Mouse (Mus musculus) heart, embryonic 15.5 days (tissue): ENCODE results near the gene Vps53. TPM values are rescaled to one million over a fixed set of nuclear protein-coding genes. Genes with fewer than 3 reads are reported as not detected.

ENCODE experiments used
- ATAC-seq: fragments of 200-750 bp; cut with Nextera tagmentation; replicated peaks from 2 replicates; pipeline ENCODE4 v1.8.0; 2017; ENCODE audit warnings: low read depth, moderate TSS enrichment; ENCODE audit not compliant: insufficient number of reproducible peaks, insufficient read depth, low FRiP score
- H3K27ac ChIP-seq: fragments of 300-500 bp; sonication (generic); 2 replicates; pipeline ENCODE4 v1.5.1; 2015; ENCODE audit warnings: mild to moderate bottlenecking, inconsistent platforms
- H3K27me3 ChIP-seq: fragments of 300-500 bp; sonication (generic); 2 replicates; pipeline ENCODE4 v1.6.1; 2015; ENCODE audit warnings: inconsistent platforms
- H3K36me3 ChIP-seq: fragments of 300-500 bp; sonication (generic); 2 replicates; pipeline ENCODE4 v1.6.1; 2015; ENCODE audit warnings: mild to moderate bottlenecking, inconsistent platforms
- H3K4me1 ChIP-seq: fragments of 300-500 bp; sonication (generic); replicated peaks from 2 replicates; pipeline ENCODE4 v1.6.1; 2015; ENCODE audit warnings: inconsistent platforms
- H3K4me2 ChIP-seq: fragments of 300-500 bp; sonication (generic); 2 replicates; pipeline ENCODE4 v1.6.1; 2015; ENCODE audit warnings: inconsistent platforms, mild to moderate bottlenecking, moderate library complexity
- H3K4me3 ChIP-seq: fragments of 300-500 bp; sonication (generic); 2 replicates; pipeline ENCODE4 v1.5.1; 2015; ENCODE audit warnings: mild to moderate bottlenecking, inconsistent platforms
- H3K9ac ChIP-seq: fragments of 300-500 bp; sonication (generic); 2 replicates; pipeline ENCODE4 v1.6.1; 2015; ENCODE audit warnings: mild to moderate bottlenecking, inconsistent platforms
- H3K9me3 ChIP-seq: fragments of 300-500 bp; sonication (generic); replicated peaks from 2 replicates; pipeline ENCODE4 v1.6.1; 2016; ENCODE audit warnings: inconsistent platforms
- WGBS: fragments of 180-500 bp; shearing (Covaris S2); methylation state at CpG from one replicate; pipeline ENCODE4 v1.1.7; 2015; ENCODE audit warnings: mixed read lengths; 5-methylcytosine and 5-hydroxymethylcytosine counted together
- polyA plus RNA-seq: library from polyadenylated mRNA; unstranded; fragments of >200 nt; fragmentation: Nextera tagmentation; extraction: Ambion mirVana; gene quantifications from 2 replicates; pipeline ENCODE4 v1.2.1, GENCODE M21; 2015

Vps53 gene
- polyA plus RNA-seq, 1 experiment from 2014 or later = 26.0 TPM

DNA sequence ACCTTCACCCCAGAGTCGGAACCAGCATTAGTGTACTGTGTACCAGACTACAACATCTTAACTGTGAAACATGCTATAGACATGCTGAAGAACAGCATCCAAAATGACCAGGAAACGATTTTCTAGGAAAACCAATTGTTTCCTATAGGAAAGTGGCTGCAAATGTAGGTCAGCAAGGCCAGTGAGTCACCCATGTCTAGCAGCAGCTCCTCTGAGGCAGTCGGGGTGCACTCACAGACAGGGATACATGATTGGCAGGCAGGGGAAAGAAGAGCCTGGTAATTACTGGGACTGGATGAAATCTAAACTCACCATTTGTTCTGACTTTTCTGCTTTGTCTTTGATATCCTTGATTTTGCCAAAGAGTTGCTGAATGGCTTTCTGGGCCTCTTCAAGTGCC, 41.5 kb downstream of the Vps53 start:
- no peak overlapping the region for H3K4me3 ChIP-seq
- no peaks in the 10 kb centered on the region for H3K4me1 ChIP-seq
- H3K27me3 ChIP-seq = no peaks in the 10 kb centered on the region
- H3K9ac ChIP-seq = no peak overlapping the region
- H3K4me2 ChIP-seq = no peak overlapping the region
- no peak overlapping the region for H3K27ac ChIP-seq
- peaks cover 22% of the 10 kb centered on the region for H3K36me3 ChIP-seq
- ATAC-seq = no peak
- no peaks in the 10 kb centered on the region for H3K9me3 ChIP-seq
- WGBS = 83% methylated on average over 3 of the region's 3 CpGs

DNA sequence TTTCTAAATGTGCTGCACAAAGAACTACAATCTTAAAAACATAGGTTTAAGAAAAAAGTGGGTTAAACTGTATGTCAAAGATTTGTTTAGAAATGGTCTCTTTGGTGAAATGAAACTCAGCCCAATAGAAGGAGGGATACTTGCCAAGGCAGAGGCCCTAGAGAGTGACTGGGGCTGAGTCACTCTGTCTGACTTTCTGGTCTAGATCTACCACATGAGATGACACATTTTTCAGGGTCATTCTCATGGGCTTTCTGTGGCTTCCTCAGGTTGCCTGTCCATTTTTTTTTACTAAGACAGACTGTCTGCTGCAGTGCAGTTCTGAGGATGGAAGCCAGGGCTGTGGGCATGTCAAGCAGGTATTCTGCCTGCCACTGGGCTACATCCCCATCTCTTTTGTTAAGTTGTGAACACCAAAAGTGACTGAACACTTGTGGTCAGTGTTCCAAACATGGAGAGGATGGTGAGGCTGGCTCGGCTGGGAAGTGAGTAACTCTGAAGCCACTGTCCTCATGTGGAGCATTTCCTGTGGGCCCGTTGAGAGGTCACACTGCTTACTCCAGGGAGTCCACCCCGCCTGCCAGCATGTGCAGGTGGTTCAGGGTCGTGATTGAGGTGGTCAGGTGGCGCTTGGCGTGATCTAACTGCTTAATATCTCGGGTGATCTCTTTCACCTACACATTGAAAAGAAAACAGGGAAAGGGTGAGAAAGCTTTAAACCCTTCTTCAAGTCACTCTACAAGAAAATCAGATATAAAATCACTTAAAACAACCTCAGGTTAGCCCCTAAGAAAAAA, 43.6 kb downstream of the Vps53 start:
- Histone ChIP-seq H3K4me3 (no peak overlapping the region), H3K4me2 (no peak overlapping the region), H3K27ac (no peak overlapping the region), H3K27me3 (no peaks in the 10 kb centered on the region), H3K9me3 (no peaks in the 10 kb centered on the region), H3K9ac (no peak overlapping the region), H3K4me1 (0 out of 2 replicates have a peak, but pooled peaks cover under 1% of the 10 kb centered on the region), H3K36me3 (peaks cover 22% of the 10 kb centered on the region)
- 79% methylated on average over 7 of the region's 7 CpGs for WGBS
- no peak for ATAC-seq

DNA sequence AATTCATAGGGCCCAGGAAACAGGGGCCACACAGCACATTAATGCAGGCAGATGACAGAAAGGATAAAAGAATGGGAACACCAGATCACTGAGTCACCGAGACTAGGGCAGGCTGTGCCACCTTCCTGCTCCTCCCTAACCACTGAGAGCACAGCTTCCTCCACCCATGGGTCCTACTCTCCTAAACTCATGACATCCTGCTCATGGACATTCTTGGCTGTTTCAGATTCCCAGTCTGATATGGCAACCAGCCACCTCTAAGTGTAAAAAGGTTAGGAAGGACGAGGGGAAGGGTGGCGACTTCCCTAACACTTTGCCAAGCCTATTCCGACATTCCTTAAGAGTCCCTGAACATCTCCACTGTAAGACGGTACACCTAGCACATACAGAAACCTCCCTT, 48.6 kb downstream of the Vps53 start:
- Histone ChIP-seq H3K36me3 (peaks cover 19% of the 10 kb centered on the region), H3K4me2 (no peak overlapping the region), H3K27me3 (no peaks in the 10 kb centered on the region), H3K4me3 (no peak overlapping the region), H3K9me3 (no peaks in the 10 kb centered on the region), H3K4me1 (peaks cover 11% of the 10 kb centered on the region), H3K9ac (no peak overlapping the region), H3K27ac (peak overlapping the region; percentile 58; the same call in 1 of the 2 replicates)
- ATAC-seq = peak; percentile 53
- 60% methylated on average over 5 of the region's 5 CpGs for WGBS

DNA sequence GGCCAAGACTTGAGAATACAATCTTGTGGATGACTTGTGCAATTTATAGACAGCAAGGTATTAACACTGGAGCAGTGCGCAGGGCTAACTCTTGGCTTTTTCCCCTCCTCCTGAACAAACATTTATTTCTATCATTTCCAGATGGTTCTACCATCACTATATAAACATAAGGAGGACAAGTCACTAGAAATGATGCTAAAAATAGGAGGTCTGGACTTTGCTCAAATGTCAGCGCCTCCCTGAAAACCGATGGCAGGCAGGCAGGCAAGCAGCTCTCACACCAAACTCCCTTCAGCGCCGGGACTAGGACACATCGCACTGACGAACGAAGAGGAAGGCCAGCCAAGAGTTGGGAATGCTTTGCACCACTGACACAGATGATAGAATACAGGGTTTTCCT, 54.1 kb downstream of the Vps53 start:
- Histone ChIP-seq H3K27me3 (no peaks in the 10 kb centered on the region), H3K4me2 (peak overlapping the region; percentile 49), H3K36me3 (no peaks in the 10 kb centered on the region), H3K9ac (no peak overlapping the region), H3K27ac (peak overlapping the region; percentile 87), H3K9me3 (no peaks in the 10 kb centered on the region), H3K4me1 (peaks cover 36% of the 10 kb centered on the region), H3K4me3 (peak overlapping the region; percentile 7; the same call in 1 of the 2 replicates)
- peak; percentile 85; the same call in 1 of the 2 replicates for ATAC-seq
- 27% methylated on average over 8 of the region's 8 CpGs for WGBS

DNA sequence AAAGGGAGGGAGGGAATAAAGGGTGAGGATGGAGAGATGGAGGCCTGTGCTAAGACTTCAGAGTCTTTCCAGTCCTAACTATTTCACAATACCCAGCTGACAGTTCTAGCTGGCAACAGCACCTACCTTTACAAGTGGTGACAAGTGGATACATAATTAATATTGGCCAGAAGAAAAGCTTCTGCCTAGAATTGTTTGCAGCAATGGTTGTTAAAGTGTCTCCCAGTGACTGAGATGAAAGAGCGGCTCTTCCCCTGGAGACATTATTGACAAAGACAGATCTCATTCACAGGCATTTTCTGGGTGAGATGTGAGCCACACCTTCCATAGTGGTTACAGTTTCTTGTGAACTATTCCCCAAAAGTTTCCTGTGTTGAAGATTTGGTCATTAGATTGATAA, 55.9 kb downstream of the Vps53 start:
- no peak overlapping the region for H3K27ac ChIP-seq
- H3K4me2 ChIP-seq = no peak overlapping the region
- WGBS = 95% methylated on average over 1 of the region's 1 CpGs
- H3K36me3 ChIP-seq = no peaks in the 10 kb centered on the region
- no peak for ATAC-seq
- peaks cover 37% of the 10 kb centered on the region for H3K4me1 ChIP-seq
- no peak overlapping the region for H3K4me3 ChIP-seq
- H3K27me3 ChIP-seq = no peaks in the 10 kb centered on the region
- no peaks in the 10 kb centered on the region for H3K9me3 ChIP-seq
- no peak overlapping the region for H3K9ac ChIP-seq

DNA sequence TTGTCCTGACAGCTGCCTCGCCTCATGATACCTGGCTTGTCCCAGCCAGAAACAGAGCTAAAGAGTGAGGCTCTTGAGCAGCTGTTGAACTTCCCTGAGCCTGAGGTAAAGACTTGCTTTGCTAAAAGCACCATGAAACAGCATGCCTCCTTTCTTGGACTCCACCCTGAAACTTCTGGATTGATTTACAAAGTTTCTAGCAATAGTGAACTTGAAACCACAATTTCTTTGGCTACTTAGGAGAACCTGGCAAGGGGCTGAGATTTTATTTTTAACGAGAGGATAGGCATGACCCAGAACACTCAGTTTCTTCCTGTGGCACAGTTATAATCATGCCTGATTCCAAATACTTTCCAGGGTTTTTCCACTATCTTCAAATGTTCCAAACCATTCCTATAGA, 56.9 kb downstream of the Vps53 start:
- Histone ChIP-seq H3K4me3 (no peak overlapping the region), H3K27ac (no peak overlapping the region), H3K4me2 (no peak overlapping the region), H3K36me3 (no peaks in the 10 kb centered on the region), H3K9me3 (no peaks in the 10 kb centered on the region), H3K4me1 (peaks cover 37% of the 10 kb centered on the region), H3K9ac (no peak overlapping the region), H3K27me3 (no peaks in the 10 kb centered on the region)
- 76% methylated on average over 2 of the region's 2 CpGs for WGBS
- ATAC-seq = no peak

DNA sequence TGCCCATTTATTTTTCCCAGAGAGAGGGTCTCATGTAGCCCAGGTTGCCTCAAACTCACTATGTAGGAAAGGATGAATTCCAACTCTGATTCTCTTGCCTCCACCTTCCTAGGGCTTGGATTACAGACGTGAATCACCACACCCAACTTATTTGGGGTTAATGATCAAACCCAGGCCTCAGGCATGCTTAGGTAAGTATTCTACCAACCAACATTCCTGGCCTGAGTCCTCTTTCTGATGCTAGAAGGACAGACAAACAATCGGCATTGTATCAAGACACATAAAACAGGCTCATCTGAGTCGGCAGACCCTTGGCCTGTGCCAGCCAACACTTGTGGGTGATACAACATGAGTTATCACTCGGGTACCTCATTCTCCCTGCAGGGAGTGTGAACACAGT, 58.4 kb downstream of the Vps53 start:
- H3K27ac ChIP-seq = no peak overlapping the region
- no peaks in the 10 kb centered on the region for H3K9me3 ChIP-seq
- H3K4me1 ChIP-seq = peaks cover 35% of the 10 kb centered on the region
- no peaks in the 10 kb centered on the region for H3K27me3 ChIP-seq
- H3K9ac ChIP-seq = no peak overlapping the region
- ATAC-seq = no peak
- peaks cover 11% of the 10 kb centered on the region; the same call in 1 of the 2 replicates for H3K36me3 ChIP-seq
- H3K4me2 ChIP-seq = no peak overlapping the region
- no peak overlapping the region for H3K4me3 ChIP-seq
- WGBS = 85% methylated on average over 4 of the region's 4 CpGs

DNA sequence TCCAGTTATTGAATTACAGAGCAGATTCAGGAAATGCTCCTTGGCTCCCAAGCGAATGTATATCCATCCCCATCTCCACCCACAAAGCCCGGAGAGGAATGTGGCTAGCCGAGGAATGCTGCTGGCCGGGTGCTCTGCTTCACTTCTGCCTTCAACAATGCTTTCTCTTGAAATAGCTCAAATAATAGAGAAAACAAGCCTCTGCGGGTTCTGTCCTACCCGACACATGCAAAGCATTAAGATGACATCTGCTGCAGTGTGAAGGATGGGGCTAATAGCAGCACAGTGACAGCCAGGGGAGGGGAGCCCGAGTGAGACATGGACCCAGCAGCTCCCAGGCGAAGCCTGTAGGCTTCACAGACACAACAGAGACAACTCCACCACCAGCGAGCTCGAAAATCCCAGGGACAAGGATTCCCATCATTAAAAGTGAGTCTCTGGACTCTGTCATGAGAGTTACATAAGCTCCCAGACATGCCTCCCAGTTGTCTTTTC, 59.0 kb downstream of the Vps53 start:
- WGBS = 32% methylated on average over 10 of the region's 10 CpGs
- Histone ChIP-seq H3K4me1 (peaks cover 29% of the 10 kb centered on the region), H3K4me3 (no peak overlapping the region), H3K4me2 (no peak overlapping the region), H3K9me3 (no peaks in the 10 kb centered on the region), H3K9ac (no peak overlapping the region), H3K36me3 (peaks cover 11% of the 10 kb centered on the region; the same call in 1 of the 2 replicates), H3K27ac (peak overlapping the region; percentile 56), H3K27me3 (no peaks in the 10 kb centered on the region)
- no peak for ATAC-seq

DNA sequence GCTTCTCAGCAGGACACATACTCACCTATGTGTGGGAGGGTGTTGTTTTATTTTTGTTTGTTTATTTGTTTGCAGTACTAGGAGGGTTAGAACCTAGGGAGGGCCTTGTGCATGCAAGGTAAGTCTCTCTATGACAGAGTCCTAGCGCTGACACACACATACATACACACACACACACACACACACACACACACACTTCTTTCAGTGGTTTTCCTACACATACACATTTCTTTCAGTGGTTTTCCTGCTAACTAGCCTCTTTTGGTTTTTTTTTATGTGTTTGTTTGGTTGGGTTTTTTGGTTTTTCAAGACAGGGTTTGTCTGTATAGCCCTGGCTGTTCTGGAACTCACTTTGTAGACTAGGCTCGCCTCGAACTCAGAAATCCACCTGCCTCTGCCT, 69.0 kb downstream of the Vps53 start:
- no peak for ATAC-seq
- Histone ChIP-seq H3K9ac (no peak overlapping the region), H3K4me2 (no peak overlapping the region), H3K36me3 (peaks cover 16% of the 10 kb centered on the region; the same call in 1 of the 2 replicates), H3K9me3 (no peaks in the 10 kb centered on the region), H3K27me3 (no peaks in the 10 kb centered on the region), H3K4me3 (no peak overlapping the region), H3K27ac (no peak overlapping the region), H3K4me1 (no peaks in the 10 kb centered on the region)
- 92% methylated on average over 3 of the region's 3 CpGs for WGBS

DNA sequence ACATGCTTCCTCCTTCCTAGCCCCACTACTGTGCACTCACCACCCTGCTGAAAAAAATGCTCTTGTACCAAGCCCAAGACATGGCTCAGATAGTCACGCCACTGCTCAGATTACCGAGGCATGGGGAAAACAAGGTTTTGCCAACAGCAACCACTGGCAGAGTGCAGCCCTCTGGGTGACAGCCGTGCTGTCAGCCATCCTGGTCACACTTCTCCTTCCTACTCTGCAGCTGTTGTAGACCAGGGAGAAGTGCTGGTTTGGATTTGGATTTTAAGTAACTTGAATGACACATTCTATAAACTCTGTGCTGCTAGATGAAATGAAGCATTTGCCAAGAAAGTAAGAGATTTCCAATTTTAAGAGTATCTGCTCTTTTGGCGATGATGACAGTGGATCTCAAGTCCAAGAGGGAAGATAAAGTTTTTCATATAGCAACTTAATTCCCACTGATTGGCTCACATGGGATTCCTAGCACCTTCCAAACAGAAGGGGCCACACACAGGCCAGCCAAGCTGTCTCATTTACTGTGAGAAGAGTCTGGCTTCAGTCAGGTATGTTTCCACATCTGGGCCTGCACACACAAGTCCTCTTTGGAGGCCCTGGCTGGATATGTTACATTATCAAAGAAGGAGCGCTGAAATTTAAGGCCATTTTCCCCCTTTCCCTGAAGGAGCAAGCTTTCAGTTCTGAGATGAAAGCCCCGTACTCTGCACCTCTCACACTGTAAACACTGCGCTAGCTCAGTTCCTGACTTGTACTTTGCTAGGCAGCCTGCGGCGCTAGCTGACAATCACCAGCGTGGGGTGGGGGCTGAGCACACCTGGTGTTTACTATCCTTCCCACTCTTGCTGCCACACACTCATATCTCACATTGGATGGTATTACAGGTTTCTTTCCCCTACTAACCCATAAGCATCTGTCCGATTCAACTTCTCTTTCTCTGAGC, 72.6 kb downstream of the Vps53 start:
- no peaks in the 10 kb centered on the region for H3K27me3 ChIP-seq
- H3K9ac ChIP-seq = no peak overlapping the region
- H3K9me3 ChIP-seq = no peaks in the 10 kb centered on the region
- H3K4me1 ChIP-seq = no peaks in the 10 kb centered on the region
- peaks cover 5% of the 10 kb centered on the region; the same call in 1 of the 2 replicates for H3K36me3 ChIP-seq
- H3K27ac ChIP-seq = no peak overlapping the region; the same call in 1 of the 2 replicates
- H3K4me2 ChIP-seq = no peak overlapping the region
- no peak overlapping the region for H3K4me3 ChIP-seq
- peak; percentile 55; the same call in 1 of the 2 replicates for ATAC-seq
- 67% methylated on average over 11 of the region's 11 CpGs for WGBS

DNA sequence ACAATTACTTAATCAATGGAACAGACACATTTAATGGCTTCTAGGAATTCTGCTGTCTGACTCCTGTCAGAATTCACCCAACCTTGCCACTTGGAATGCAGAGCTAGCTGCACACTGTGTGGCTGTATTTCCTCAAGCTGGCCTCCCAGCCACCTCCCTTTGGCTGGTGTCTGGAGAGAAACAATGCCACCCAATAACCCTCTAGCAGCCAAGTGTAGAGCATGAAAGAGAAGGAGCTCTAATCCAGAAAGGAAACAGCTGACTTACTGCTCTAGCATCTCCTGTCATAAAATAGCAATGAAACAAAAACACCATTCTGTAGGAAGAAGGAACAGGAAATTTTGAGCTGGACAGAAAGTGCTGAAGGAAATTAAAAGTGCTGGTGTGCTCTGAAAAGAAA, 78.3 kb downstream of the Vps53 start:
- no peak for ATAC-seq
- no peaks in the 10 kb centered on the region for H3K9me3 ChIP-seq
- no peaks in the 10 kb centered on the region for H3K27me3 ChIP-seq
- H3K27ac ChIP-seq = peak overlapping the region; percentile 50
- H3K4me2 ChIP-seq = no peak overlapping the region
- H3K4me1 ChIP-seq = peaks cover 22% of the 10 kb centered on the region
- no peak overlapping the region for H3K9ac ChIP-seq
- H3K4me3 ChIP-seq = no peak overlapping the region
- H3K36me3 ChIP-seq = 0 out of 2 replicates have a peak, but pooled peaks cover 3% of the 10 kb centered on the region
